Mouse (Mus musculus) liver, embryonic 16.5 days (tissue): Measurements from ENCODE around the gene Zscan26. TPM values are rescaled to one million over a fixed set of nuclear protein-coding genes. Genes with fewer than 3 reads are reported as not detected.
A peak's percentile ranks its signal among the peaks of the same experiment; 100 is the strongest.
"Not testable (repeated sequence)": the region's sequence is repeated elsewhere in the genome, so short reads cannot be mapped to it uniquely, and the experiment has no call there.

Experiments
- ATAC-seq: fragments of 200-750 bp; cut with Nextera tagmentation; 2 replicates; pipeline ENCODE4 v1.8.0; 2017; ENCODE audit warnings: low read depth, mild to moderate bottlenecking, moderate number of reproducible peaks, moderate library complexity
- H3K27ac ChIP-seq: fragments of 300-500 bp; sonication (generic); 2 replicates; pipeline ENCODE4 v1.5.1; 2014; ENCODE audit warnings: mild to moderate bottlenecking, low read length
- H3K27me3 ChIP-seq: fragments of 300-500 bp; sonication (generic); 2 replicates; pipeline ENCODE4 v1.6.1; 2014; ENCODE audit warnings: low read depth, low read length, mixed read lengths; ENCODE audit not compliant: control insufficient read depth, insufficient read depth
- H3K36me3 ChIP-seq: fragments of 300-500 bp; sonication (generic); 2 replicates; pipeline ENCODE4 v1.6.1; 2014; ENCODE audit warnings: mild to moderate bottlenecking; ENCODE audit not compliant: control insufficient read depth, insufficient read depth
- H3K4me1 ChIP-seq: fragments of 300-500 bp; sonication (generic); 2 replicates; pipeline ENCODE4 v1.6.1; 2014; ENCODE audit warnings: low read depth, low read length, mixed read lengths; ENCODE audit not compliant: control insufficient read depth
- H3K4me2 ChIP-seq: fragments of 300-500 bp; sonication (generic); 2 replicates; pipeline ENCODE4 v1.6.1; 2014; ENCODE audit warnings: low read depth, low read length, mixed read lengths
- H3K4me3 ChIP-seq: fragments of 300-500 bp; sonication (generic); 2 replicates; pipeline ENCODE4 v1.5.1; 2014; ENCODE audit warnings: low read depth, mild to moderate bottlenecking, low read length
- H3K9ac ChIP-seq: fragments of 300-500 bp; sonication (generic); 2 replicates; pipeline ENCODE4 v1.6.1; 2014; ENCODE audit warnings: low read depth, low read length
- H3K9me3 ChIP-seq: fragments of 300-500 bp; sonication (generic); replicated peaks from 2 replicates; pipeline ENCODE4 v1.6.1; 2016; ENCODE audit warnings: low read length; ENCODE audit not compliant: control insufficient read depth
- WGBS: fragments of 180-500 bp; shearing (Covaris S2); extraction: QIAGEN DNeasy Blood & Tissue Kit; methylation state at CpG from one replicate; pipeline ENCODE4 v1.1.7; 2014; ENCODE audit not compliant: insufficient replicate concordance; 5-methylcytosine and 5-hydroxymethylcytosine counted together
- polyA plus RNA-seq: library from polyadenylated mRNA; unstranded; fragments of >200 nt; fragmentation: Nextera tagmentation; extraction: Ambion mirVana; gene quantifications from 2 replicates; pipeline ENCODE4 v1.2.1, GENCODE M21; 2015

Gene Zscan26
- polyA plus RNA-seq: 12.0 and 13.3 TPM in 2 replicates

- H3K4me2 ChIP-seq: peak within 1 kb of the TSS; percentile 64
- peak; percentile 75 for ATAC-seq
- peak within 1 kb of the TSS; percentile 72 for H3K4me3 ChIP-seq
- under 1% methylated on average over 23 of the region's 23 CpGs for WGBS
- no peaks in the 10 kb centered on the region for H3K36me3 ChIP-seq
- H3K4me1 ChIP-seq: no peaks in the 10 kb centered on the region; the same call in 1 of the 2 replicates
- H3K27me3 ChIP-seq: no peaks in the 10 kb centered on the region; the same call in 1 of the 2 replicates
- H3K27ac ChIP-seq: peak within 1 kb of the TSS; percentile 71
- no peaks in the 10 kb centered on the region for H3K9me3 ChIP-seq
- peak within 1 kb of the TSS; percentile 63 for H3K9ac ChIP-seq
Observed at GRCm38 (mm10) chr13:21453449-21453848, at the start of gene Zscan26. Zscan26 (minus strand) TSS chr13:21453730.

GRCm38 (mm10) chr13:21502296-21502695, 48.8 kb upstream of the Zscan26 start:
- Histone ChIP-seq H3K27me3 (no peaks in the 10 kb centered on the region), H3K36me3 (no peaks in the 10 kb centered on the region), H3K4me3 (no peak overlapping the region), H3K4me2 (no peak overlapping the region), H3K27ac (no peak overlapping the region), H3K4me1 (peaks cover 5% of the 10 kb centered on the region), H3K9me3 (no peaks in the 10 kb centered on the region), H3K9ac (no peak overlapping the region)
- no peak for ATAC-seq
- 58% methylated on average over 5 of the region's 5 CpGs for WGBS

- H3K4me3 ChIP-seq, H3K27ac ChIP-seq, H3K9me3 ChIP-seq, H3K4me2 ChIP-seq, H3K27me3 ChIP-seq, H3K4me1 ChIP-seq, ATAC-seq, H3K36me3 ChIP-seq, H3K9ac ChIP-seq: not testable (repeated sequence)
- WGBS: 89% methylated on average over 17 of the region's 17 CpGs
Observed at GRCm38 (mm10) chr13:21501182-21501581, 47.7 kb upstream of the Zscan26 start, which contains the start of gene Gm11273. Gm11273 (minus strand) TSS chr13:21501418.

GRCm38 (mm10) chr13:21495080-21495479, 41.5 kb upstream of the Zscan26 start, which contains the start of gene AK157302:
AK157302 (plus strand) TSS chr13:21495223.
- WGBS: 89% methylated on average over 21 of the region's 21 CpGs
- no peak within 1 kb of the TSS for H3K4me2 ChIP-seq
- no peak within 1 kb of the TSS for H3K4me3 ChIP-seq
- no peak within 1 kb of the TSS for H3K9ac ChIP-seq
- H3K27ac ChIP-seq: no peak within 1 kb of the TSS
- no peaks in the 10 kb centered on the region for H3K27me3 ChIP-seq
- no peaks in the 10 kb centered on the region for H3K4me1 ChIP-seq
- no peak for ATAC-seq
- H3K9me3 ChIP-seq: no peaks in the 10 kb centered on the region
- H3K36me3 ChIP-seq: no peaks in the 10 kb centered on the region

- Histone ChIP-seq H3K9me3 (no peaks in the 10 kb centered on the region), H3K4me2 (no peak overlapping the region), H3K27ac (no peak overlapping the region), H3K27me3 (no peaks in the 10 kb centered on the region), H3K4me1 (no peaks in the 10 kb centered on the region), H3K36me3 (no peaks in the 10 kb centered on the region), H3K4me3 (no peak overlapping the region), H3K9ac (no peak overlapping the region)
- WGBS: 78% methylated on average over 5 of the region's 5 CpGs
- no peak for ATAC-seq
Observed at GRCm38 (mm10) chr13:21492847-21493246, 39.3 kb upstream of the Zscan26 start.

- ATAC-seq: no peak
- no peaks in the 10 kb centered on the region for H3K4me1 ChIP-seq
- H3K9me3 ChIP-seq: no peaks in the 10 kb centered on the region
- H3K9ac ChIP-seq: no peak overlapping the region
- H3K4me3 ChIP-seq: no peak overlapping the region
- 68% methylated on average over 1 of the region's 1 CpGs for WGBS
- H3K27me3 ChIP-seq: no peaks in the 10 kb centered on the region
- no peaks in the 10 kb centered on the region for H3K36me3 ChIP-seq
- H3K4me2 ChIP-seq: no peak overlapping the region
- no peak overlapping the region for H3K27ac ChIP-seq
Observed at GRCm38 (mm10) chr13:21486881-21487280, 33.4 kb upstream of the Zscan26 start.

GRCm38 (mm10) chr13:21478759-21479670, 25.5 kb upstream of the Zscan26 start, which contains the start of the genes Zkscan4 and Gm10065:
Zkscan4 (plus strand) TSS chr13:21478907.
Gm10065 (minus strand) TSS chr13:21479441.
- Histone ChIP-seq H3K9ac (peak within 1 kb of the TSS; percentile 34; the same call in 1 of the 2 replicates), H3K4me2 (peak within 1 kb of the TSS; percentile 62), H3K4me3 (peak within 1 kb of the TSS; percentile 61)
- not testable (repeated sequence) for H3K27me3 ChIP-seq, H3K36me3 ChIP-seq, H3K27ac ChIP-seq, H3K9me3 ChIP-seq, H3K4me1 ChIP-seq
- peak; percentile 45 for ATAC-seq
- WGBS: 4% methylated on average over 30 of the region's 31 CpGs

- H3K9me3 ChIP-seq: no peaks in the 10 kb centered on the region
- ATAC-seq: no peak
Observed at GRCm38 (mm10) chr13:21472427-21472826, 18.9 kb upstream of the Zscan26 start.

GRCm38 (mm10) chr13:21469097-21469496, 15.6 kb upstream of the Zscan26 start:
- Histone ChIP-seq H3K4me2 (peak overlapping the region; percentile 99), H3K9ac (peak overlapping the region; percentile 9; the same call in 1 of the 2 replicates), H3K9me3 (no peaks in the 10 kb centered on the region), H3K27me3 (peaks cover 3% of the 10 kb centered on the region; the same call in 1 of the 2 replicates), H3K4me3 (no peak overlapping the region), H3K27ac (no peak overlapping the region), H3K4me1 (peaks cover 12% of the 10 kb centered on the region), H3K36me3 (no peaks in the 10 kb centered on the region)
- 14% methylated on average over 9 of the region's 9 CpGs for WGBS
- no peak for ATAC-seq

More at GRCm38 (mm10) chr13:21472427-21472826, 18.9 kb upstream of the Zscan26 start:
- Histone ChIP-seq H3K36me3 (no peaks in the 10 kb centered on the region), H3K4me2 (no peak overlapping the region), H3K27ac (no peak overlapping the region), H3K27me3 (no peaks in the 10 kb centered on the region; the same call in 1 of the 2 replicates), H3K4me3 (no peak overlapping the region), H3K9ac (no peak overlapping the region), H3K4me1 (peaks cover 12% of the 10 kb centered on the region)
- WGBS: 23% methylated on average over 4 of the region's 4 CpGs
